Mouse (Mus musculus) yolk sac, embryonic 10.5 days (tissue): ENCODE measurements around the gene Zdhhc13.

ENCODE experiments used
- DNase-seq: peaks from one replicate; pipeline ENCODE4 v3.0.0-alpha.2; 2017; ENCODE audit warnings: low spot score

Zdhhc13 gene

GRCm38 (mm10) chr7:48784773-48785523, 3.9 kb upstream of the Zdhhc13 start:
- no peak for DNase-seq

- DNase-seq, result no peak
Measured at GRCm38 (mm10) chr7:48788348-48788747, 455 bp upstream of the Zdhhc13 start.

- DNase-seq, result no peak
Measured at GRCm38 (mm10) chr7:48790117-48790516, 1.3 kb downstream of the Zdhhc13 start.

GRCm38 (mm10) chr7:48791412-48791811, 2.6 kb downstream of the Zdhhc13 start:
- no peak for DNase-seq

GRCm38 (mm10) chr7:48795130-48795529, 6.3 kb downstream of the Zdhhc13 start:
- DNase-seq, result no peak

GRCm38 (mm10) chr7:48803381-48803780, 14.6 kb downstream of the Zdhhc13 start:
- DNase-seq, result no peak

GRCm38 (mm10) chr7:48806587-48806986, 17.8 kb downstream of the Zdhhc13 start:
- DNase-seq, result no peak

DNA sequence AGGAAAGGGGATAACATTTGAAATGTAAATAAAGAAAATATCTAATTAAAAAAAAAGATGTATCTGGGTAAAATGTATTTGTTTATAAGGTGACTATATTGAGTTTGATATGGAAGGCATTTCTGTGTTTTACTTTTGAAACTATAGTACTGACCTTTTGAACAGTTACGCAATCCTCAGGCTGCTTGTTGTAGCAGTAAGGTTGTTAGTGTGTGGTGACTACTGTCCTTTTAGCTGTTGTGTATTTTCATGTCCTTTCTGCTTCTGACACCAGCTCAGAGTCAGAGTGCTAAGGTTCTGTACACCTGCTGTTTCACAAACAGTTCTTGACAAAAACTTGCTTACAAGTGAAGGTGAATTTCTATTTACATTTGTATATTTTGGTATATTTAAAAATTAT, 21.8 kb downstream of the Zdhhc13 start:
- DNase-seq, result no peak

DNA sequence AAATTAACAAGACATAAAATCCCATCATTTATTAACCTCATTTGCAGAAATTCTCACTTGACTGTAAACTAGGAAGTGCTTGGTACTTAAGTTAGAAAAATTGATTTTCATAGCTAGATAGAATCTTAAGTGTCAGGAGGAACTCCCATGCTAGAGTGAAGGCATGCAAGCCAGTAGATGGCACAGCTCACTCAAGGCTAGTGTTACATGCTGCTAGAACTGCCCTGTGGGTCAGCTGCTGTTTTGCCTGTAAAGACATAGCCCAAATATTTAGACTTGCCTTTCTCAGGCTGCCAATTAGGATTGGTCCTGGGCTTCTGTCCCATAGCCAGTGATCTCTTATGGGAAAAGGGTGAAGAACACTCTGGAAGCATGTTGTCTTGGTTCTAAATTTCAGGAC, 23.6 kb downstream of the Zdhhc13 start:
- DNase-seq, result no peak

DNA sequence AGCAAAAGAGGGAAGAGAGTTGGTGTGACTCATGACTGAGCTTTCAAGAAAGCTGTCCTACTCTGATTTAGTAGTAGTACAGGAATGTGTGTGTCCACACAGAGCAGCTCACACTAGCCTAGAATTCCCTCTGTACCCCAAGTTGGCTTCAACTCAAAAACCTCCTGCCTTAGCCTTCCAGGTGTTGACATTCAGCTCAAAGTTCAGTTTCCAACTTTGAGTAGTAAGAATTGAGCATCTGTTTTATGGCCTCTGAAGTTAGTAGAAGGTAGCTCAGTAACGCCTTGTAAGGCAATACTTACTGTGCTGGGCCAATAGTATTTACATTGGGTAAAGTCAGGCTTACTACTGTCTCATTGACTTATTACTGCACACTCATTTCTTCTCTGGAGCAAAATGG, 24.8 kb downstream of the Zdhhc13 start:
- DNase-seq, result peak; percentile 16

DNA sequence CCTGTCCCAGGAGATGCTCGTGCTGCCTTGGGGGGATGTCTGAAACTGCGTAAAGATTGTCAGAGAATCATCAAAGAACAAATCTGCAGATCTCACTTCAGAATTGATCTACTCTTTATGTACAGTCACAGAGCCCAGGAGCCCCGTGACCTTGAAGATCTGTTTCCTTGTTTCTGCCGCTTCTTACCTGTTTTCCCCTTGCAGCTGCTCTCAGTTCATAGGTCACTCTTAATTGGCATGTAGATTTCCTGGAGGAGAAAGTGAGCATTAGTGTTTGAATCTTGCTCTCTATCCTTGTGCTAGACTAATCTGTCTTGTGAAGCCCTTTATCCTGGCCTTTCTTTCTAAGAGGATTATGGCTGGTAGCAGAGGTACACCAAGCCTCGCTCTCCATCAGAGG, 32.9 kb downstream of the Zdhhc13 start:
- DNase-seq, result no peak

DNA sequence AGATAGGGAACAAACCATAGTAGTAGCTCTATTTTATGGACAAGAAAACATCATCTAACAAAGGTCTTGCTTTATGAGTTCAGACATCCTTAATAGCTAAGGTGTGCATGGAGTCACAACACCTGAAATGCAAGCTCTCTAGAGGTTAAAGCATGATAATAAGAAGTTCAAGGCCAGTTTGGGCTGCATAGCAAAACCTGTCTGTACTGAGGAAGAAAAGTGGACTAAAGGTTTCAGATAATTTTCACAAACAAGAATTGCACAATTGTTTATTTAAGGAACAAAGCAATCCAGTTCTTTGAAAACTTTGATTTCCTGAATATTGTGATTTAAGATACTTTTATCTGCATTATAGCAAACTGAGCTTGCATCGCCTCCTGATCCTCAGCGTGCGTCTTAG, 34.8 kb downstream of the Zdhhc13 start:
- DNase-seq, result no peak

- DNase-seq, result no peak
Measured at GRCm38 (mm10) chr7:48824671-48825070, 35.9 kb downstream of the Zdhhc13 start.

- DNase-seq, result no peak
Measured at GRCm38 (mm10) chr7:48825170-48825569, 36.4 kb downstream of the Zdhhc13 start.

DNA sequence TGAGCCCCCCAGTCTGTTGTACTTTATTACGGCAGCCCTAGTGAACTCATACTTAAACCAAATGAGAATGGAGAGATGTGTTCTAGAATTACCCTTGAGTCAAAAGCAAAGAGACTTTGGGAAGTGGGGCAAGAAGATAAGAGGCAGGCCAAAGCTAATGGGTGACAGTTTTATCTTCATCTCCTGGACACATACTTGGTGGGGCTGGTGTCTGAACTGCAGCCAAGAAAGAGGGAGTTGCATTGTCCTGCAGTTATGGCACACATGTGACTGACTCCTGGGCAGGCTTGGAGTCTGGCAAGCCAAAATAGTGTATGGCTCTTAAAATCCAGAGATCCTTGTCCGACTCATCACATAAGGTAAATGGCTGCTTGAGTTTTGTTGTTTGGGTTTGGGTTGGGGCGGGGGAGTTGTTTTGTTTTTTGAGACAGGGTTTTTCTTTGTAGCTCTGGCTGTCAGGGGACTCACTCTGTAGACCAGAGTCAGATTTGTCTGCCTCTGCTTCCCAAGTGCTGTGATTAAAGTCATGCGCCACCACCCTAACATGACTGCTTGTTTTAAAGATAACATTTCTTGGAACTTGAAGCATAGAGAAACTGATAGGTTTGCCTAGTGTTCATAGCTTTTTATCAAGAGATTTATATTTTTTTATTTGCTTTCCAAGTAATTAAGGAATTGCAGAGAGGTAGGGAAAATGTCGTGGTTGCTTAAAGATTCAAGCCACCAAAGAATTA, 40.5 kb downstream of the Zdhhc13 start:
- DNase-seq, result no peak

GRCm38 (mm10) chr7:48830395-48830794, 41.6 kb downstream of the Zdhhc13 start:
- DNase-seq, result no peak

GRCm38 (mm10) chr7:48832735-48833134, 43.9 kb downstream of the Zdhhc13 start:
- no peak for DNase-seq

- DNase-seq, result no peak
Measured at GRCm38 (mm10) chr7:48834371-48834970, 45.7 kb downstream of the Zdhhc13 start.

DNA sequence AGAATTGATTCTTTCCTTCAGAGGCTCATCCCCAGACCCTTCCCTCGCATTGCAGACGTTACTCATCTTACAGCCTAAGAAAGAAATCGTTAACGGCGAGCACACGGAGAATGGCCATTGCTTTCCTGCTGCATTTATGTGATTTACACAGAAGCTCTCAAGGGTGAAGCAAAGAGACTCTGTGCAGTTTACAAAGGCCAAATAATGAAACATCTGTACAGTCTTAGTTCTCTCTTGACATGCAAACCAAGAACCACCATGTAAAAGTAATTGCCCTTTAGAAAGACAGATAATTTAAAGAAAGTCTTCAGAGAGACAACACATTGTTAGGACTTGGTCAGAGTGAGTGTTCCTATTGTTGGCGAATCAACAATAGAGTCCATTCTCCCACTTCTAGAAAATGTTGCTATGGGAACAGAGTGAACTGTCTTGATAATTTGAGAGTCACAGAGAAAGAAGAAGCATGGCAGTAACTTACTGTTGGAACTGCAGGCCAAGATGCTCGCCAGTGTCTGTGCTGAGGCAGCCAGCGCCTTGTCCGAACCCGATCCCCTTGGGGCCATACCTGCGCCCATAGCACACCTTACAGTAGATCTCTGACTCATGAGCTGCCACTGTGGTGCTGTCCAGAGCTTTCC, 46.3 kb downstream of the Zdhhc13 start:
- no peak for DNase-seq

GRCm38 (mm10) chr7:48836949-48837348, 48.1 kb downstream of the Zdhhc13 start:
- no peak for DNase-seq

GRCm38 (mm10) chr7:48838434-48838833, 49.6 kb downstream of the Zdhhc13 start:
- no peak for DNase-seq

GRCm38 (mm10) chr7:48840545-48840944, 51.7 kb downstream of the Zdhhc13 start:
- DNase-seq, result no peak

GRCm38 (mm10) chr7:48841538-48841937, 52.7 kb downstream of the Zdhhc13 start:
- DNase-seq, result no peak
